Mouse (Mus musculus): Measurements from ENCODE around the gene Btbd2. TPM values are rescaled to one million over a fixed set of nuclear protein-coding genes. Genes with fewer than 3 reads are reported as not detected.

Btbd2 gene
- polyA plus RNA-seq (2012; ENCODE audit: insufficient read depth, low replicate concordance) = 91.6 and 121 TPM in 2 replicates

DNA sequence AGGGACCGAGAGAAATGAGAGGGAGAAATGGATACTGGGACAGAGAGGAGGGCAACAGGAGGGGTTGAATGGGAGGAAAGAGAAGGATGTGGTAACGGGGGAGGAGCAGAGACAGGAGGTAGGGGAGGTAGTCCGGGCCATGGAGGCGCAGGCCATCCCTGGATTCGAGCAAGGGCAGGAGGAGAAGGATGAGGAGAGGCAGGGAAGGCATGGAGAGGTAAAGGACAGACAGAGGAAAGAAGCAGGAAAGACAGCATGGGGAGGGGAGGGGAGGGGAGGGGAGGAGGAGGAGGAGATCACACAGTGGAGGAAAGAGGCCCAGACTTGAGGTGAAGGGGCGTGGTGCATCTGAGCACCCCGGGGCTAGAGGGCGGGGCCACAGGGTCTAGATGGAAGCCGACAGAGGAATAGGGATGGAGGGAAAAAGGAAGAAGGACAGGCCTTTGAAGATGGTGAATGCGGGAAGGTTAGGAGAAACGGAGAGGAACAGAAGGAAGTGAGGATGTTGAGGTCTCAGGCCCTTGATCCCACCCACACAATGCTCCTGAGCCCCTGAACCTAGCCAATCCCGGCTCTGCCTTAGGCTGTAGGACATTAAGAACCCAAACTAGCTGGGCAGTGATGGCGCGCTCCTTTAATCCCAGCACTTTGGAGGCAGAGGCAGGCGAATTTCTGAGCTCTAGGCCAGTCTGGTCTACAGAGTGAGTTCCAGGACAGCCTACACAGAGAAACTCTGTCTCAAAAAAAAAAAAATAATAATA lies at the start of gene Btbd2:
TSS of gene Btbd2 (minus strand) at position 209 of the 761 bp plus-strand sequence.
- peaks cover 79% of the 10 kb centered on the region for H3K4me1 ChIP-seq
- no peaks in the 10 kb centered on the region for H3K9me3 ChIP-seq
- peak within 1 kb of the TSS; percentile 99 for H3K4me3 ChIP-seq (replicated peaks)
- H3K27me3 ChIP-seq (replicated peaks) = no peaks in the 10 kb centered on the region
- no peak for TF ChIP-seq FLI1 (IDR thresholded peaks at IDR 0.05; ENCODE audit: low read length)
- no peak for TF ChIP-seq GATA1 (IDR thresholded peaks at IDR 0.05; ENCODE audit: borderline replicate concordance, low read length)
- peaks cover 14% of the 10 kb centered on the region for H3K36me3 ChIP-seq (replicated peaks; ENCODE audit: low read length)

GRCm38 (mm10) chr10:80705479-80705878 lies 48.6 kb upstream of the Btbd2 start:
- Histone ChIP-seq H3K36me3 (replicated peaks; ENCODE audit: low read length) (peaks cover 74% of the 10 kb centered on the region), H3K27me3 (replicated peaks) (no peaks in the 10 kb centered on the region), H3K9me3 (no peaks in the 10 kb centered on the region), H3K4me3 (replicated peaks) (no peak overlapping the region), H3K4me1 (peaks cover 81% of the 10 kb centered on the region)
- no peak for TF ChIP-seq FLI1 (IDR thresholded peaks at IDR 0.05; ENCODE audit: low read length)
- no peak for TF ChIP-seq GATA1 (IDR thresholded peaks at IDR 0.05; ENCODE audit: borderline replicate concordance, low read length)

- H3K27me3 ChIP-seq (replicated peaks) = no peaks in the 10 kb centered on the region
- TF ChIP-seq FLI1 (IDR thresholded peaks at IDR 0.05; ENCODE audit: low read length) (no peak), GATA1 (IDR thresholded peaks at IDR 0.05; ENCODE audit: borderline replicate concordance, low read length) (no peak)
- peaks cover 72% of the 10 kb centered on the region for H3K36me3 ChIP-seq (replicated peaks; ENCODE audit: low read length)
- H3K4me1 ChIP-seq = peaks cover 81% of the 10 kb centered on the region
- H3K4me3 ChIP-seq (replicated peaks) = no peak overlapping the region
- no peaks in the 10 kb centered on the region for H3K9me3 ChIP-seq
Measured at GRCm38 (mm10) chr10:80705033-80705432, 48.2 kb upstream of the Btbd2 start.

DNA sequence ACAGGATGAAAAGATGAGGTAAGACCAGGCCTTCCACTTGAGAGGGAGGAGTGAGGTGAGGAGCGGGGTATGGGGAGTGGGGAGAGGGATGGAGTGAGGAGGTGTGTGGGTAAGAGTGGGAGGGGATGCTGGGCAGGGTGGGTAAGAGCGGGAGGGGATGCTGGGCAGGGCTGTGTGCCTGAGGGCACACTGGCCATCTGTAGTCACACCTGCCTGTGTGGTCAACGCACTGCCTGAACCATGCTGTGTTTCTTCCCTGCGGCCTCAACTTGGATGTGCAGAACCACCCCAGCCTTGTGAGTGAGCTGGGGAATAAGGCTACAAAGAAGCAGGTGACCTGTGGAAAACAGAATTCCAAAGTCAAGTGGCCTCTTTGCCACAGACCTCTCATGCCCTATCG lies 47.5 kb upstream of the Btbd2 start:
- H3K36me3 ChIP-seq (replicated peaks; ENCODE audit: low read length) = peaks cover 72% of the 10 kb centered on the region
- H3K4me1 ChIP-seq = peaks cover 82% of the 10 kb centered on the region
- H3K4me3 ChIP-seq (replicated peaks) = peak overlapping the region; percentile 40
- TF ChIP-seq FLI1 (IDR thresholded peaks at IDR 0.05; ENCODE audit: low read length) = no peak
- no peak for TF ChIP-seq GATA1 (IDR thresholded peaks at IDR 0.05; ENCODE audit: borderline replicate concordance, low read length)
- no peaks in the 10 kb centered on the region for H3K9me3 ChIP-seq
- H3K27me3 ChIP-seq (replicated peaks) = no peaks in the 10 kb centered on the region

DNA sequence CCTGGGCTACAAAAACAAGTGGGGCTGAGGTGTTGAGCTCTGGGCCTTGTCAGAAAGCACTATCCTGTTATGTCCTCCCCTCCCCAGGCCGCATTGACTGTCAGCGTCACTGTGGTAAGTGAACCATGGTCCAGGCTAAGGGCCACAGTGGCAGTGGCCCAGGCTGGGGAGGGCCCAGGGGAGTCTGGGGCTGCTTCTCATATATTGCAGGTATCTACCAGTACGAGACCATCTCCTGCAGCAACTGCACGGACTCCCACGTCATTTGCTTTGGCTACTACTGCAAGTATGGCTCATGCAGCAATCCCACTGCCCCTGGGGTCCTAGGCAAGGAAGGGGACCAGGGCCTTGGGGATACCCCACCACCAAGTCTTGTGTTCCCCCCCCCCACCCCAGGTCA lies 46.8 kb upstream of the Btbd2 start:
- Histone ChIP-seq H3K4me1 (peaks cover 82% of the 10 kb centered on the region), H3K27me3 (replicated peaks) (no peaks in the 10 kb centered on the region), H3K4me3 (replicated peaks) (peak overlapping the region; percentile 95), H3K36me3 (replicated peaks; ENCODE audit: low read length) (peaks cover 71% of the 10 kb centered on the region), H3K9me3 (no peaks in the 10 kb centered on the region)
- no peak for TF ChIP-seq GATA1 (IDR thresholded peaks at IDR 0.05; ENCODE audit: borderline replicate concordance, low read length)

DNA sequence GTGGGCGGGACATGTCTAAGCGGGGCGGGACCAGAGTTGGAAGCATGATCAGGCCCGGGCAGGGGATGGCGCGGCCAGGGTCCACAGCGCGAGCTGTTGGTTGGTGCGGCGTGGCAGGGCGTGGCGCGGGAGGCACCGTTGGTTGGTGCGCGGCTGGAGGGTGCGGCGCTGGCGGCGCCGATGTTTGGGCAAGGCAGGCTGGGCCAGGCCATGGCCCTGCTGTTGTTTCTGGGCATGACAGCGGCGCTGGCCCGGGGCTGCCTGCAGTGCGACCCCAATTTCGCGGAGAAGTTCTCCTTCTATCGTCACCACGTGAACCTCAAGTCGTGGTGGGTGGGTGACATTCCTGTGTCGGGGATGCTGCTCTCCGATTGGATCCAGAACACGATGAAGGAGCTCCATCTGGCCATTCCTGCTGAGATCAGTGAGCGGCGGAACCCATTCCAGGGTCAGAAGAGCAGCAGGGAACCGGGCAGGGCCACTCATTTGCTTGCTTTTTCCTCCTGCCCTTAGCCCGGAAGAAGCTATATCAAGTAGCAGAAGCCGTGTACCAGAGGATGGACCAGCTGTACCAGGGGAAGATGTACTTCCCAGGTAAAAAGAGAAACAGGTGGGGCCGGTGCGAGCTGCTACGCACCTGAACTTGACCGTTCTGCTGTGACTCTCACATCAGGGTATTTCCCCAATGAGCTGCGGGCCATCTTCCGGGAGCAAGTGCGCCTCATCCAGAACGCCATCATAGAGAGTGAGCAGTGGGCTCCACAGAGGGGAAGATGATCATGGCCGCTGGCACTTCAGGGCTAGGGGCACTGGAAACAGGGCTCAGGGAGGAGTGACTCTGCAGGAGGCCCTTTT lies 45.9 kb upstream of the Btbd2 start:
- H3K9me3 ChIP-seq = no peaks in the 10 kb centered on the region
- H3K36me3 ChIP-seq (replicated peaks; ENCODE audit: low read length) = peaks cover 71% of the 10 kb centered on the region
- H3K4me3 ChIP-seq (replicated peaks) = peak overlapping the region; percentile 95
- peaks cover 82% of the 10 kb centered on the region for H3K4me1 ChIP-seq
- TF ChIP-seq FLI1 (IDR thresholded peaks at IDR 0.05; ENCODE audit: low read length) = no peak
- TF ChIP-seq GATA1 (IDR thresholded peaks at IDR 0.05; ENCODE audit: borderline replicate concordance, low read length) = no peak
- no peaks in the 10 kb centered on the region for H3K27me3 ChIP-seq (replicated peaks)

- Histone ChIP-seq H3K9me3 (no peaks in the 10 kb centered on the region), H3K27me3 (replicated peaks) (no peaks in the 10 kb centered on the region), H3K4me3 (replicated peaks) (peak within 1 kb of the TSS; percentile 95), H3K36me3 (replicated peaks; ENCODE audit: low read length) (peaks cover 67% of the 10 kb centered on the region), H3K4me1 (peaks cover 82% of the 10 kb centered on the region)
- no peak for TF ChIP-seq GATA1 (IDR thresholded peaks at IDR 0.05; ENCODE audit: borderline replicate concordance, low read length)
- TF ChIP-seq FLI1 (IDR thresholded peaks at IDR 0.05; ENCODE audit: low read length) = no peak
Measured at GRCm38 (mm10) chr10:80701721-80702535, 45.1 kb upstream of the Btbd2 start, which contains the start of the genes Mob3a and Izumo4. TSS of gene Mob3a (minus strand) at chr10:80701977. TSS of gene Izumo4 (plus strand) at chr10:80702184.

DNA sequence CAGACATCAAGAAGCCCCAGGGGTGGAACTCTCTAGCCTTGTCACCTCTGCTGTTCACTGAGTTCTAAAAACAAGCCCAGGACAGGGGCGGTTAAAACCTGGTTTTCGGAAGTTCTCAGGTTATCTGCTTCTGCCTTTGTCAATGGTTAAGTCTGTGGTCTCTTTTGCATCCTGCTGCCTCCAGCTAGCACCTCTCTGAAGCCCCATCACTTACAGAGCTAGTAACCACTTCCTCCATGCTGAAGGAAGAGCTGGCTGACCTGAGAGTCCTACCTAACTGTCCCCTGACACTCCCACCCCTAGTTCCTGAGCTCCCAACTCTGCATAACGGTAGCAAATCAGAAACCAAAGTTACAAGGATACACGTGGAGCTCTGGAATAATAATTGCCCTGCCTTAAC lies 43.9 kb upstream of the Btbd2 start:
- Histone ChIP-seq H3K9me3 (no peaks in the 10 kb centered on the region), H3K4me1 (peaks cover 86% of the 10 kb centered on the region), H3K36me3 (replicated peaks; ENCODE audit: low read length) (peaks cover 63% of the 10 kb centered on the region), H3K27me3 (replicated peaks) (no peaks in the 10 kb centered on the region), H3K4me3 (replicated peaks) (peak overlapping the region; percentile 95)
- TF ChIP-seq GATA1 (IDR thresholded peaks at IDR 0.05; ENCODE audit: borderline replicate concordance, low read length) (no peak; the same call in 2 of the 3 replicates), FLI1 (IDR thresholded peaks at IDR 0.05; ENCODE audit: low read length) (no peak)

DNA sequence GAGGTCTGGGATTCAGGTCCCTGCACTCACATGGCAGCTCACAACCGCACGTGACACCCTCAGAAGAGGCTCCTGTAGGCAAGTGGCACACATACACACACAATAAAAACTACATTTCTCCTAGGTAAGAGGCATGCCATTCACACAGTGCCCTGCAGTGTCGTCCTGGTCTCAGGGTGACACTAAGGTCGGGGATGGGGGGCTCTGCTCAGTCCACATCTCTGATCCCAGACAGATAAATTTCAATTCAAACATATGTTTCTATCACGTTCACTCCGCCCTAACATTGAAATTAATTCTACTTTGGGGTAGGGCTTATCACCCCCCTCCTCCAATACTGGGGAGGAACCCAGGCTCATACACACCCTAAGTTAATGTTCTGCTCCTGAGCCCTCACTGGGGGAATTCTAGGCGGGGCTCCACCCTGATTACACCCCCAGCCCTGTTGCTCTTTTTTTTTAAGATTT lies 43.2 kb upstream of the Btbd2 start:
- H3K9me3 ChIP-seq = no peaks in the 10 kb centered on the region
- TF ChIP-seq FLI1 (IDR thresholded peaks at IDR 0.05; ENCODE audit: low read length) (no peak), GATA1 (IDR thresholded peaks at IDR 0.05; ENCODE audit: borderline replicate concordance, low read length) (no peak)
- H3K4me3 ChIP-seq (replicated peaks) = peak overlapping the region; percentile 89
- H3K36me3 ChIP-seq (replicated peaks; ENCODE audit: low read length) = peaks cover 57% of the 10 kb centered on the region
- no peaks in the 10 kb centered on the region for H3K27me3 ChIP-seq (replicated peaks)
- peaks cover 86% of the 10 kb centered on the region for H3K4me1 ChIP-seq

All from megakaryocyte, embryonic 14.5 days (primary cell).